Mouse (Mus musculus): ENCODE measurements at regions not wholly inside any gene's neighbourhood (a gene's known extent, or its start where the extent isn't known, plus 50 kb on each side); places are given as distances from the start of the nearest gene placed in this dataset.

DNA sequence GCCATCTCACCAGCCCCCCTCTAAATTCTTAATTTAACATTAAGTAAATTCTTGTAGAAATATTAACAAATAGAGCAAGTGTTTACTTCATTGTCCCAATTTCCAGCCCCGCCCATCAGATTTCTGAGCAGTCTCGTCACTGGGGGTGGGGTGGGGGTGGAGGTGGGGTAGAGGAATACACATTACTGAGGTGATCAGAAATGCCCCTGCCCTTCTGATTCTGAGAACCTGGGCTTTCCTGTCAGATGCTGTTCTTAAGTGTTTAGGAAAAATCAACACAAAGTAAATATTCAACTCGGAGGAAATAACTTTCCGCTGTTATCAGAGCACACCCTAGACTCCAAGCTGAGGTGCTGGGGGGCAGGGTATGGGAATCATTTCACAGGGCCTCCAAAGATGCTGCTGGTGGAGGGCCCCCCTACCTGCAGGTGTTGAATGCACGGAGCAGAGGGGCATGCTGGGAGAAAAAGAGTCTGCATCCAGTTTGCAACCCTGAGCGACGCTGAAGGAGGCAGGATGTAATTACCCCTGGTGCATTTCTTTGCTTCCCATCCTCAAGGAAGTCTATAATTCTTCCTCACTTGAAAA, 235.5 kb downstream of the Gm10260 start:
- in situ Hi-C loops (cut with MboI, MseI): no loop called here

DNA sequence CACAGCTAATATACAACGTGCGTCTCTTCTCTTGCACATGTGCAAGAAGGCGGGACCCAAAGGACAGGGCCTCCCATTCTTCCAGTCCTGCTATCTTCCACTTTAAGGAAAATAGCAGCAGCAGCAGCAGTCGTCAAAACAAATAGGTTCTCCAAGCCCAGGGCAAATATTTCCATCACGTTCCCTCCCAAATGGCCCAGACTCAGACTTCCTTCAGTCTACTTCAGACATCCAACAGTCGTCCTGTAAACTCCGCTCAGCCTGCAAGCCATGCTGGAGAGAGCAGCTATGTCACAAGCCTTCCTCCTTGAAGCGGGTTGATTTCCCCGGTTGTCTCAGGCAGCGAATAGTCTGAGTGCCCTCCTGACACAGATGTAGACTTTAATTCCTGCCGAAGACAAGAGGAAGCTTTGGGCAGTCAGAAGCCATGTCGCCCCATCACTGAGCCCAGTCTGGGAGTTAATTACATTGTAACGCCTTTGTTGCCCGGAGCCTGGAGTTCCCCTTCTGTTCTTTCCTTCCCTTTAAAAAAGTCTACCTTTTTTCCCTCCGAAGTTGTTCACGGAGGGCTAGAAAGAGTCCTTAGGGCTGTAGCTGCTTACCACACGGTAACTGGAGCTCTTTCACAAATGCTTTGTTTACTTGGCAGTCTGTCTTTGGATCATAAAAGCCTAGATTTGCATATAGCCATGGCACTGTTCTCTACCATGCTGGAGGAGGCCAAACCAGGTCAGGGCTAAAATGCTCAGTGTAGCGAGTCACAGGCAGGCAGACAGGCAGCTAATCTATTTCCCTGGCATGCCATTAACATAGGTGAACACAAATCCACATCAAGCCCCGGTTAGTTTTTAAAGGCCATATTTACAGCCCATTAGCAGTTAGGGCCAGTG, 236.7 kb downstream of the Gm10260 start:
- in situ Hi-C loops (cut with MboI, MseI): no loop called here

DNA sequence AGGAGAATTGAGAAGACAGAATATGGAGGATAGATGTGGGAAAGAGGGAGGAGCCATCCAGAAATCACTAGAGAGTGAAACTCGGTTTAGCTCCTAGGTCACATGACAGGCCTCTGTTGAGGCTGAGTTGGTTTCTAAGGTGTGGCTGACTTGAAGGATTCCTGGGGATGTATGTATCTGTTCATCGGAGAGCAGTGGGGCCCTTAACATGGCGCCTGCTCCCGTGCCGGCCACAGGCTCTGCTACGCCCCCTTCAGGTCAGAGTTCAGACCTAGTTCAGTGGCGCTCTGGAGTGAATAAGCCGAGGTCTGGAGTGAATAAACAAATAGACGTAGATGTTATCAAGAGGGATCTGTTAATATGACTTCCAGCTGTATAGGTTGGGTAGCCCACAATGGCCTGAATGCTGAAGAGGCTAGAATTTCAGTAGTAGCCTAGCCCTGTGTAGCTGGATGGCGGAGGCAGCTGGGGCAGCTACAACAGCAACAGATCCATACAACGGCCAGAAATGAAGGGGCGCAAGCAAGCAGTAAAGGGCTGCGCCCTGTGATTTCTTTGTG, 239.4 kb downstream of the Gm10260 start:
- in situ Hi-C loops (cut with MboI, MseI): no loop called here

DNA sequence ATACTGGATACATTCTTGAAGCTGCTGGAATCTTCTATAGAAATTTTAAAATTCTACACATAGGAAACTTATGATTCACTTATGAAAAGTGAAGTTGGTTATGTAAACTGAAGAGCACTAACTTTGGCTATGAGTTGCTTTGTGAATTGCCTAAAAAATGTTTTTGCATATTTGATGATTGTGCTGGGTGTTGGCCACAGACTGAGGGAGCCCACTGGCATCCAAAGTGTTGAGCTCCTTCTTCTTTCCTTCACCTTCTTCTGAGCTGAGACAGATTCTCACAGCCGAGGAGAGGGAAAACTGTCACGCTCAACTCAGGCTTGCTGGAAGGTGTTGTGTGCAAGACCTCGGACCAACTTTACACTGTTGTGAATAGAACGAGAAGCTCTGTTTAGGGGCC, 243.7 kb downstream of the Gm10260 start:
- in situ Hi-C loops (cut with MboI, MseI): no loop called here

DNA sequence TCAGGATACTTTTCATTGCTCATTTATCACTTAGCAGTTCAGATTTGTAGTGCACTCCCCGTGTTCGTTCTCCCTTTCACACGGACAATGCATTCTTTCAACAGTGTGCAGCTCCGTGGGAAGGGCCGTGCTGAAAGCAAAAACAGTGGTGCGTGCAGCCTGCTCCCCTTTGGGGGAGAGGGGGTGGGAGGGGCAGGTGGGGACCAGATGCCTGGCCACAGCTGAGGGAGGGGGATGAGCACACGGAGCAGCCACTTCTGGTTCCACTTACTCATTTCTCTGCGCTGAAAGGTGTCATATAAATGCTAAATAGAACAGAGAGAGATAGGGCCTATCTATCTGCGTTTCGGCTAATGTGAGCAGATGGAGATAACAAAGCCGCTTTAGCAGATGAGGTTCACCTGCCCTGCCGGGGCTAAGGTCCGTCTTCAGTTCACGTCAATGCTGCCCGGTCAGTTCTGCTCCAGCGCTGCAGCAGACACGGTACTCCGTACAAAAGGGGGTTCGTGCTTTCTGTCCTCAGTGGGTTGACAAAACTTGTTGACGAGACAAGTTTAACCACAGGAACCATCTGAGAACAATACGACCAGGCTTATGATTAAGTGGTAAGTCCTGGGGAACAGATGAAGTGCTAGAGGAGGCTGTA, 245.9 kb downstream of the Gm10260 start:
- in situ Hi-C loops (cut with MboI, MseI): no loop called here

DNA sequence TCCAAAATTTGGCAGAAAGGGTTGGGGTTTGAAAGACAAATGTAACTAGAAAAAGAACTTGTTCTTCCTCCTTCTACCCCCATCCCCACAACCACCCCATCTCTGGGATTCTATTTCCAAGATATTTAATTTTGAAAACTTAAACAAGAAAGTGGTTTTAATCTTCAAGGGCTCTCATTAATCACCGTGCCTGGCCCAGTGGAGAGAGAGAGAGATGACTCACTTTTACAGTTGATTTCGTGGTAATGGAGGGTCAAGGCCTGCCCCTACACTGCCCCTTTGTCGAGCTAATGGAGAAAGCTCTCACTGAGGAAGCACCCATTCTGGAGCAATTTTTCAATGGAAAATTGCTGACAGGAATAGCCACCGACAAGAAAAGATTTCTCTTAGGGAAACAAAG, 247.9 kb downstream of the Gm10260 start:
- in situ Hi-C loops (cut with MboI, MseI): no loop called here

DNA sequence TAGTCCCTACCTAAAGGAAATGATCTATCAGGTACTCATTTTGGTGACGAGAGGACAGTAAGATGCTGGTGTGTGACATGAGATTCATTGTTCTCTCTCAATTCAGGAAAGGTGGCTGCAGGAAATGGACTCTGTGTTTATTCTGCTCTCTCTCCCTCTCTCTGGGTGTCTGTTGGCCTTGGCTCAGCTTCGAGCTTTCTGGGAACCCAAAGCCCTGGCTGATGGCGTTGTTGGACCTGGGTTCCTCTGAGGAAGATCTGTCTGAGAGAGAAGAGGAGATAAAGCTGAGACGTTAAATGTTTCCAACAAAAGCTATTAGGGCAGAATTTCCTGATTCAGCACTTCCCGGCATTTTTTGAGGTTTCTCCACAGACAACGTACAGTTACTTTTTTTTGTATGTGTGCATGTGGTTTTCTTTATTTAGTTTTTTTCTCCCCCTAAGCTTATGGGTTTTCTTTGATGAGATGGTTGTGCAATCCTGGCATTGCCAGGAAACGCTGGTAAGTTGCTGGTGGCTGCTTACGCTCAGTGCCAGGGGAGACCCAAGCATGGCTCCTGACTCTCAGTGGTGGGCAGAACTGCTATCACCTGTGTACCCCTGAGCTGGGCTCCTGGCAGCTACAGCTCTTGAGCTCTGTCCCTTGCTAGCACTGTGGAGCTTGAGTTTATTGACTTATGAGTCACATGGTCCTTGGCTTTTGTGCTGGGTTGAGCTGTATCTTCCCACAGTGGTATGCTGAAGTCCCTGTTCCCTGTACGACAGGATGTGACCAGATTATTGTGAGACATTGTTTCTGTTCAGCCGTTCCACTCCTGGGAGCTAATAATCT, 249.8 kb downstream of the Gm10260 start:
- in situ Hi-C loops (cut with MboI, MseI): no loop called here

DNA sequence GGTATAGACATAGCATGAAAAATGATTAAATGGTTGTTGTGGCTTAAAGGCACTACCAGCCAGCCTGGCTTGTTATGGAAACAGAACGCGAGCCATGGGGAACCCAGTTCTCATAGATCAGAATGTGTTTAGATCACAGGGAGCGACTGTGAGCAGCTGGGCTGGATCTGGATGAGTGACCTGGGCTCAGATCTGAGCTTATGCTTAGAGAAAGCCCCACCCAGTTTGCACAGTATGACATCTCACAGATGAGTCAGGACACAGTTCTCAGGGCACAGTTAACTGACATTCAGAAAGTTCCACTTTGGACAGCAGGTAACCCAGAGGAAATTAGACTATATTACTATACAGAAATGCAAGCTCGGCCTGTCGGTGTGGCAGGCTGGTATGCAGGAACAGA, 255.5 kb downstream of the Gm10260 start:
- in situ Hi-C loops (cut with MboI, MseI): no loop called here

DNA sequence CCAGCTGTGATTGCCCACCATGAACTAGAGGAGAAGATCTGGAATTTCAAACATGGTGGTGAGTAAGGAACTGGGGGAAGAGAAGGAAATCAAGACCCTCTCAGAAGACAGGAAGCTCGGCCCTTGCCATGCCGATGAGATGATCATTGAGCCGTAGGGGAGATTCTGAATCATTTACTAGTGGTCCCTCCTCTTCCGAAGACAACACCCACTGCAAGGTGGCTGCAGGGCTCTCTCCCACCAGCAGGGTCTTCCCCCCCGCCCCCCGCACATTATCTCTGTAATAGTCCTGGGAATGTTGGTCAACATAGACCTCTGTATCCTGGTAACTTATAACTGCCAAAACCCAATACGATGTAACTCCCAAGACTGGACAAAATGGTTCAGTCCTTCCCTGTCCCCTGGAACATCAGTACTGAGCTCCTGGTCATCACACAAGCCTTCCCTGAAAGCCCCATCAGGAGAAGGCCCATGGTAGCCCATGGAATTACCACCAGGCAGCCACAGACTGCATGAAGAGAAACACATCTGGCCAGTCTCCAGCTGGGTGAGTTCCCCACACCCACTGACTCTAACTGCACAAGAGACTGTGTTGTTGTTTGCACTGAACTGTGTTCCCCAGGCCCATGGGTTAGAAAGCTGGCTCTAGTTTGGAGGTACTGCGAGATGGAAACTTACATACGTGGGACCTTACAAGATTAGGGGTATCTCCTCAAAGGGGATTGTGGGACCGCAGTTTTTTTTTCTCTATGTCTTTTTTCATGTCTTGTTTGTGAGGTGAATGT, 256.3 kb downstream of the Gm10260 start:
- in situ Hi-C loops (cut with MboI, MseI): no loop called here

DNA sequence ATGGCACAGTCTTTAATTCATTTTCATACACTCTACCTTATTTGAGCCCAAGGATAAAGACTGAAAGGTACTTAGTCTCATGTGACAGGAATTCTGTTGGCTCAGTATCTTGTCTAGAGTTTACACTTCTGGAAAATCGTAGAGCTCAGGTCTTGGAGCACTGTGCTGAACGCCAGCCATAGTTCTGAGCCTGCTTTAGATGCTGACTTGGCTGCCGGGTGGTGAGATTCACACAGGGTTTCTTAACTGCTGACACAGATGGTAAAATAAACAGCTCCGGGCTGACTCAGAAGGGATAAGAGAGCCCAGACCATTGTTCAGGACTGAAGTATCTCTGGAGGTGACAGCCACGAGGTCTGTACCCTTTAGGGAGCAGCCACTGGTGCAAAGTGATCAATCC, 257.0 kb downstream of the Gm10260 start:
- in situ Hi-C loops (cut with MboI, MseI): no loop called here

DNA sequence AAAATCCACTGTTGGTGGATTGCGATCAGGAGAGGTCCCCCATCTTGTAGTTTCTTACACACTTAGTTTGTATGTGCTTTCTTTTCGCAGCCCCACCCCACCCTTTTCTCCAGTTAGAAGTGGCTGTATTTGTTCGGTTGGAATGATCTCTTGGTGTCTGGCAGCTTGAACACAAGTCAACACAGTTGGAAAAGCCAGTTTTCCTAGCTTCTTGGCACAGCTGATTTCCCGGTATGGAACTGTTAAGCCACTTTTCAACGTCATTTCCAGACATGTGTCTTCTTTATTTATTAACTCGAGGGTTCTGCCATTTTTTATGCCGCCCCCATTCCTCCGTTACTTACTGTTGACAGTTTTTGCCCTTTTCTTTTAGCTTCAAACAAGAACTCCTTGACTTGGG, 259.2 kb downstream of the Enc1 start:
- in situ Hi-C loops (cut with MboI, MseI): no loop called here

DNA sequence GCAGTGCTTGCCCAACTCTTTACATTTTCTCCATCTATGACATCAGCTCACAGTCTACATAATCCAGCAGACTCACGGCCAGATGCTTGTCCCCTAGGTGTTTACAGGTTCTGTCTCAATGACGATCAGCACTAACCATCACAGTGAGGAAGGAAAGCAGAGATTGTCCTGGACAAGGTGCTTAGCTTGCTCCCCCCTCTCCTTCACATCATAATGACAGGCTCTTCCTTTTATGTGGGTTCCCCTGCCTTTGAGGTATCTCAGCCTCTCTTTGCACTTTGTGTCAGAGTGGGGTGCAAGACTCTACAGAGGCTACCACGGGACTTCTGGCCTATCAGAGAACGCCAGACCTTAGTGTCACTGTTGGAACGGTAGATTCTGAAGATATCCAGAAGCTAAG, 258.1 kb downstream of the Enc1 start:
- in situ Hi-C loops (cut with MboI, MseI): no loop called here

DNA sequence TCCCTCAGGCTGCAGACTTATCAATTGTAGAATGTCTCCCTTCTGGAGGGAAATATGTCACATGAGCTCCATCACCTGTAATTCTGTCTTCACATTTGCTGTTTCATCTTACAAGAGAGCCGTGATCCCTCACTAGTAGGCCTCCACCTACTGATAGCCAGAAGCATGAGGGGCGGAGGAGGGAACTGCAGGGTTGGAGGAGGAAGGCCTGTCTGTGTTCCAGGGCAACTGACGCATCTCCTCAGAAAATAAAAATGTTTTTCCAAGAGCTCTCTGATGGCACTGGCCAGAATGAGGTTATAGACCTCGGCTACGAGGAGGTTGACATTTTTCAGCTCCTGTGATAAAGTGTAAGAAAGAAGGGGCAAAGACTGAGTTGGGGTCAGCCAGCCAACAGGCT, 257.0 kb downstream of the Enc1 start:
- in situ Hi-C loops (cut with MboI, MseI): no loop called here

DNA sequence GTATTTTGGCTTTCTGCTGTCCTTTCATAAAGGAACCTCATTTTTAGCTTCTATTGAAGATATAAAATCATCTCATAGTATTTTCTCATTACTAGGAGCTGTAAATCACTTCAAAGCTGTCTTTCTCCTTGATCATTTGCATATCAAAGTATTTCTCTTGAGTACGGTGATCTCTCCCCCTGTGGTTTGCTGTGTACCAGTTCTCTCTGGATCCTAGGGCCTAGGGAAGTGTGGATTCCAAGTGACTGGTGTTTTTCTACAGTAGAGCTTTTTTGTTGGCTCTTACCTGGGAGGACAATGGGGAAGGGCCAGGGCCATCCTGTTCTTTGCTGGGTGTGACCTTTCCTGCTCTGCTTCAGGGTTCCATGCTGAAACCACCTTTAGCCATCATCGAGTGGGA, 253.9 kb downstream of the Enc1 start:
- in situ Hi-C loops (cut with MboI, MseI): no loop called here

DNA sequence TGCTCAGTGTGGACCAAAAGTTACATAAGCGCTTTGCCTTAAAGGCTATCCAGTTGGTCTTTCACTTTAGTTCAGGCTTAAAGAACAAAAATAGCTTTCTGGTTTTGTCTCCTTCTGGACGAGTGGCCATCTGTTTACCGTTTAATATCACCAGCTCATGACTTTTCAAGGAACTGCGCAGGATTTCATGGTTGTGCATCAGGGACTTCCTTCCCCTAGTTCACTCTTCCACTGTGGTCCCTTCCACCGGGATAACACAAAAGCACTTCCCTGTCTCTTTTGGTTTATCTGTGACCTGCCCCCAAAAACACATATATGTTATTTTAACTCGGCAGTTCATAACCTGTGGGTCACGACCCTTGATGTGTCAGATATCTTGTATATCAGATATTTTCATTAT, 252.9 kb downstream of the Enc1 start:
- in situ Hi-C loops (cut with MboI, MseI): no loop called here

DNA sequence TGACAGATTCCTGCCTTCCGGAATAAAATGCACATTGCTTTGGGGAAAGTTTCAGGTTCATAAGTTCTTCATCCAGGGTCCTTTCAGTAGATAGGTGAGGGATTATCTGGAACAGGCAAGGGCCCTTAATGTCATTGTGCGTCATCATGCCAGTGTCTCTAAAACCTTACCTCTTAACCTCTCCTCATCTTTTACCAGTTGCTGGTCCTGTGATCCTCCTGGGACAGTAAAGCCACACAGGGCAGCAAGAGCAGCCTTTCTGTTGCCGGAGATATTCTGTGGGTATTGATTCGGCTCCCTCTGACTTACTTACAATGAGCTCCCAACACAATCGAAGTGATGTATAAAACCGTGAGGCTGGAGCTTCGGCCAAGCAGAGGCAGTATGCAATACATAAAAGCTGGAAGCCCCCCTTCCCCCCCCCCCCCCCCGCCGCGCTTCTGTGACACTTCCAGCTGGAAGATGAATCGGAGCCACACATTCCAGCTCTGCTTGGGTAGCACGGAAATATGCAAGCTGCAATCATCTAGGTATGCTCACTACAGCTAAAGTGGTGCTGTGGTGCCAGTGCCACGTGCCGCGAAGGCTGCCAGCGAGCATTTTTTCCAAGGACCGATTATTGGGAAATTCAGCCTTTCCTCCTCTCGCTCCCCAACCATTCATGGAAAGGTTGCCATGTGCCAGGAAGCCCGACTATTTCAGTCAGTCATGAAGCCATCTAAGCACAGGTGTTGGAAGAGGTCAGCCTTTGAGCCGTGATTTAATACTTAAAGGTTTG, 252.2 kb downstream of the Enc1 start:
- in situ Hi-C loops (cut with MboI, MseI): no loop called here

DNA sequence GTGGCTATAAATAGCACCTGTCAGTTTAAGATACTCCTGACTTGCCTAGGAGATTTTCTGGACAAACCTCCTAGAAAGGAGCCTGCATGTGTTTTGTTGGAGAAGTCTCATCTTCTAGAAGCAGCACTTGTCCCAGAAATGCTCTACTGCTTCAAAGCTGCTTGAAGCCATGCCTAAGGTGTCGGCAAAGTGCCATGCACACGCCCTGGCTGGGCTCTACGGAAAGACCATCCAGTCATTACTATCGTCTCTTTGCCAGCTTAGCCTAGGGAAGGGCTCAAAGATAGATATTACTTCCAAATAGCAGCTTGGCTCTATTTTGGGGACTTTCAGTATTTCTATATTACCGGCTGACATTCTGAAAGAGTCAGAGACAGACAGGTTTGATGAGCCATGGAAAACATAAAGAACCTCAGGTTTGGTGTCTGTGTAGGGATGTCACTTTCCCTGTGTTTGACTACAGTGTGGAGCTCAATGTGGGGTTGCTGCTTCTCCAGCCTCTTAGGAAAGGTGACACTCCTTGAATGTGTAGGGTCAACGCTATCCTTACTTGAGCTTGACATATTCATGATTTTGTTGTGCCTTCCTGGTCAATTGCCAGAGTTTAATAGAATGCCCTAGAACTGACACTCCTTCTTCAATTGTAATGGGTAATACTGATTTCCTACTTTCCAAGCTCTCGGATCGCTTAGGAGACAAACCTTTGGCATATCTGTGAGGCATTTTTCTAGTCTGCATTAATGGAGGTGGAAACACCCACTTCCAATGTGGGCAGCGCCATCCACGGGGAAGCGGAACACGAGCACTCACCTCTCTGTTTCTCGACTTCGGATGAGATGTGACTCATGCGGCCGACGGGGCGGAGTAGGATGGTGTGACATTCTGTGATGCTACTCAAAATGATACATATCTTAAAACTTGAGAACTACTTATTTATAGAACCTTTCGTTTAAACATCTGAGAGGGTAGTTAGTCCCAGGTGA, 251.3 kb downstream of the Enc1 start:
- in situ Hi-C loops (cut with MboI, MseI): no loop called here

DNA sequence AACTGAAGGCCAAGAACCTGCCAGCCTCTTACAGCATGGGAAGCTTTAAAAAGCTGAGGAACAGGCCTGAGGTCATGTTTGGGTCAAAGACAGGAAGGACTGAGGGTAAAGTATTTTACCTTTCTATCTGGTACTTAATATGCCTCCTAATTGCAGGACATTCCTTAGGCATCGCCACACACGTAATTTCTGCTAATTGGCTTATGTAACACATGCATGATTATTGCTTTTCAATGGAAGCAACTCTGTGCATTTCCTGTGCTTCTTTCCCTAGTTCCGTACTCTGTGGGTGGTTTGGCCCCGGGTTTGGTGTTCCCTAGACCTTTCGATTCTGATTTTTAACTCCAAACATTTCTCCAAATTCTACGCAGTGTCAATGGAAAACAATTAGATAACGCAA, 249.2 kb downstream of the Enc1 start:
- in situ Hi-C loops (cut with MboI, MseI): no loop called here

DNA sequence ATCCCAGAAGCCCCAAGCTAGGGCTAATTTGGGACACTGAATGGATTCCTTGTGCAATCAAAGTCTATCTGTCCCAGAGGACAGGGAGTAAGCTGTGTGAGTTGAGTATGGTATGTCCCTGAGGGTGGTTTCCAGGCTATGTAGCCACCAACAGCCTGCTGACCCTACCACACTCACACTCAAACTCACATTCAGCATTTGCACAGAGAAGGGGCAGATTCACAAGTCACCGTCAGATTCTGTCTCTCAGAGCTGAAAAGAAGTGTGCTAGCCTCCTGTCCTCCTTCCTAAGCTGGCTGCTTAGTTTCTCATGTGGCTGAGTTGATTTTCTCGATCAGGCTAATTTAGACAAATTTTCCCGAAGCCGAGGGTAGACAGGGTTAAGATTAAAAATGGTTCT, 248.8 kb downstream of the Enc1 start:
- in situ Hi-C loops (cut with MboI, MseI): no loop called here

Data from T-helper 17 cell (primary cell).